Mouse (Mus musculus) embryonic facial prominence, embryonic 15.5 days (tissue): ENCODE measurements around the gene Fbxl21. TPM values are rescaled to one million over a fixed set of nuclear protein-coding genes. Genes with fewer than 3 reads are reported as not detected.

Experiments used
- ATAC-seq: fragments of 200-750 bp; cut with Nextera tagmentation; 2 replicates; pipeline ENCODE4 v1.8.0; 2017; ENCODE audit warnings: low read depth, moderate TSS enrichment; ENCODE audit not compliant: insufficient number of reproducible peaks, low FRiP score, low TSS enrichment
- H3K27ac ChIP-seq: fragments of 300-500 bp; sonication (generic); replicated peaks from 2 replicates; pipeline ENCODE4 v1.5.1; 2015; ENCODE audit warnings: mild to moderate bottlenecking, inconsistent platforms
- H3K27me3 ChIP-seq: fragments of 300-500 bp; sonication (generic); 2 replicates; pipeline ENCODE4 v1.6.1; 2015; ENCODE audit warnings: inconsistent platforms
- H3K36me3 ChIP-seq: fragments of 300-500 bp; sonication (generic); 2 replicates; pipeline ENCODE4 v1.6.1; 2015; ENCODE audit warnings: mild to moderate bottlenecking, inconsistent platforms
- H3K4me1 ChIP-seq: fragments of 300-500 bp; sonication (generic); 2 replicates; pipeline ENCODE4 v1.6.1; 2015; ENCODE audit warnings: inconsistent platforms
- H3K4me2 ChIP-seq: fragments of 300-500 bp; sonication (generic); replicated peaks from 2 replicates; pipeline ENCODE4 v1.6.1; 2015; ENCODE audit warnings: mild to moderate bottlenecking, inconsistent platforms
- H3K4me3 ChIP-seq: fragments of 300-500 bp; sonication (generic); replicated peaks from 2 replicates; pipeline ENCODE4 v1.5.1; 2015; ENCODE audit warnings: mild to moderate bottlenecking, inconsistent platforms
- H3K9ac ChIP-seq: fragments of 300-500 bp; sonication (generic); 2 replicates; pipeline ENCODE4 v1.6.1; 2015; ENCODE audit warnings: inconsistent platforms
- H3K9me3 ChIP-seq: fragments of 300-500 bp; sonication (generic); replicated peaks from 2 replicates; pipeline ENCODE4 v1.6.1; 2016; ENCODE audit warnings: inconsistent platforms
- WGBS: fragments of 180-500 bp; shearing (Covaris S2); methylation state at CpG from one replicate; pipeline ENCODE4 v1.1.7; 2015; 5-methylcytosine and 5-hydroxymethylcytosine counted together
- polyA plus RNA-seq: library from polyadenylated mRNA; unstranded; fragments of >200 nt; fragmentation: Nextera tagmentation; extraction: Ambion mirVana; gene quantifications from 2 replicates; pipeline ENCODE4 v1.2.1, GENCODE M21; 2015

The Fbxl21 gene
- polyA plus RNA-seq, 1 experiment from 2014 or later = 2.4 TPM

GRCm38 (mm10) chr13:56555957-56556356, 33.7 kb downstream of the Fbxl21 start:
- Histone ChIP-seq H3K4me1 (0 out of 2 replicates have a peak, but pooled peaks cover 3% of the 10 kb centered on the region), H3K9me3 (no peaks in the 10 kb centered on the region), H3K27me3 (no peaks in the 10 kb centered on the region), H3K4me2 (no peak overlapping the region), H3K9ac (no peak overlapping the region), H3K27ac (no peak overlapping the region), H3K36me3 (no peaks in the 10 kb centered on the region), H3K4me3 (no peak overlapping the region)
- WGBS = 2% methylated on average over 1 of the region's 1 CpGs
- no peak for ATAC-seq

- WGBS = 58% methylated on average over 3 of the region's 3 CpGs
- Histone ChIP-seq H3K27ac (no peak overlapping the region), H3K9ac (no peak overlapping the region), H3K4me2 (no peak overlapping the region), H3K27me3 (no peaks in the 10 kb centered on the region), H3K4me1 (0 out of 2 replicates have a peak, but pooled peaks cover 3% of the 10 kb centered on the region), H3K36me3 (no peaks in the 10 kb centered on the region), H3K4me3 (no peak overlapping the region), H3K9me3 (no peaks in the 10 kb centered on the region)
- no peak for ATAC-seq
Observed at GRCm38 (mm10) chr13:56556701-56557100, 34.4 kb downstream of the Fbxl21 start.

GRCm38 (mm10) chr13:56558811-56559210, 36.5 kb downstream of the Fbxl21 start:
- ATAC-seq = no peak
- no peak overlapping the region for H3K4me2 ChIP-seq

GRCm38 (mm10) chr13:56559841-56560370, 37.6 kb downstream of the Fbxl21 start:
- Histone ChIP-seq H3K4me2 (no peak overlapping the region), H3K4me1 (no peaks in the 10 kb centered on the region), H3K27me3 (no peaks in the 10 kb centered on the region), H3K4me3 (no peak overlapping the region), H3K9ac (no peak overlapping the region), H3K9me3 (no peaks in the 10 kb centered on the region), H3K36me3 (no peaks in the 10 kb centered on the region), H3K27ac (no peak overlapping the region)
- WGBS = 75% methylated on average over 6 of the region's 6 CpGs
- ATAC-seq = no peak

More at GRCm38 (mm10) chr13:56558811-56559210, 36.5 kb downstream of the Fbxl21 start:
- H3K4me3 ChIP-seq = no peak overlapping the region
- no peaks in the 10 kb centered on the region for H3K27me3 ChIP-seq
- no peaks in the 10 kb centered on the region for H3K9me3 ChIP-seq
- no peak overlapping the region for H3K9ac ChIP-seq
- 47% methylated on average over 3 of the region's 3 CpGs for whole genome bisulfite sequencing
- no peak overlapping the region for H3K27ac ChIP-seq
- no peaks in the 10 kb centered on the region for H3K36me3 ChIP-seq
- H3K4me1 ChIP-seq = 0 out of 2 replicates have a peak, but pooled peaks cover 3% of the 10 kb centered on the region

GRCm38 (mm10) chr13:56561129-56561528, 38.9 kb downstream of the Fbxl21 start:
- H3K4me2 ChIP-seq = no peak overlapping the region
- no peak overlapping the region for H3K27ac ChIP-seq
- no peaks in the 10 kb centered on the region for H3K9me3 ChIP-seq
- H3K36me3 ChIP-seq = no peaks in the 10 kb centered on the region
- ATAC-seq = no peak
- no peak overlapping the region for H3K4me3 ChIP-seq
- H3K4me1 ChIP-seq = peaks cover under 1% of the 10 kb centered on the region; the same call in 1 of the 2 replicates
- no peaks in the 10 kb centered on the region for H3K27me3 ChIP-seq
- no peak overlapping the region for H3K9ac ChIP-seq
- 56% methylated on average over 8 of the region's 8 CpGs for WGBS

- no peak for ATAC-seq
- Histone ChIP-seq H3K4me1 (peaks cover 6% of the 10 kb centered on the region), H3K9me3 (no peaks in the 10 kb centered on the region), H3K4me3 (no peak overlapping the region), H3K27ac (no peak overlapping the region), H3K36me3 (no peaks in the 10 kb centered on the region), H3K4me2 (no peak overlapping the region), H3K27me3 (no peaks in the 10 kb centered on the region), H3K9ac (no peak overlapping the region)
- WGBS = 33% methylated on average over 6 of the region's 6 CpGs
Observed at GRCm38 (mm10) chr13:56563075-56563474, 40.8 kb downstream of the Fbxl21 start.

- no peaks in the 10 kb centered on the region for H3K36me3 ChIP-seq
- no peaks in the 10 kb centered on the region for H3K27me3 ChIP-seq
- H3K4me2 ChIP-seq = no peak overlapping the region
- H3K9me3 ChIP-seq = no peaks in the 10 kb centered on the region
- no peak overlapping the region for H3K9ac ChIP-seq
- H3K27ac ChIP-seq = peak overlapping the region; percentile 17; the same call in 1 of the 2 replicates
- no peak overlapping the region for H3K4me3 ChIP-seq
- H3K4me1 ChIP-seq = peaks cover 6% of the 10 kb centered on the region
- 0 out of 2 replicates have a peak, but pooled peaks have one; percentile 15 for ATAC-seq
- 33% methylated on average over 10 of the region's 10 CpGs for WGBS
Observed at GRCm38 (mm10) chr13:56566336-56566735, 44.1 kb downstream of the Fbxl21 start.

- Histone ChIP-seq H3K4me1 (peaks cover 29% of the 10 kb centered on the region), H3K4me2 (no peak overlapping the region), H3K9me3 (no peaks in the 10 kb centered on the region), H3K4me3 (no peak overlapping the region), H3K27me3 (no peaks in the 10 kb centered on the region), H3K36me3 (no peaks in the 10 kb centered on the region), H3K27ac (no peak overlapping the region), H3K9ac (no peak overlapping the region)
- no peak for ATAC-seq
- WGBS = 82% methylated on average over 8 of the region's 8 CpGs
Observed at GRCm38 (mm10) chr13:56571645-56572044, 49.4 kb downstream of the Fbxl21 start.

- Histone ChIP-seq H3K27me3 (no peaks in the 10 kb centered on the region), H3K9ac (no peak overlapping the region), H3K4me2 (no peak overlapping the region), H3K9me3 (no peaks in the 10 kb centered on the region), H3K4me1 (peaks cover 30% of the 10 kb centered on the region), H3K36me3 (no peaks in the 10 kb centered on the region), H3K27ac (no peak overlapping the region), H3K4me3 (no peak overlapping the region)
- ATAC-seq = no peak
- 76% methylated on average over 4 of the region's 4 CpGs for WGBS
Observed at GRCm38 (mm10) chr13:56575074-56575473, 52.8 kb downstream of the Fbxl21 start.

- Histone ChIP-seq H3K27me3 (no peaks in the 10 kb centered on the region), H3K4me3 (no peak overlapping the region), H3K27ac (peak overlapping the region; percentile 78), H3K4me2 (no peak overlapping the region), H3K9me3 (no peaks in the 10 kb centered on the region), H3K4me1 (peaks cover 34% of the 10 kb centered on the region), H3K9ac (no peak overlapping the region), H3K36me3 (no peaks in the 10 kb centered on the region)
- 45% methylated on average over 12 of the region's 12 CpGs for WGBS
- 0 out of 2 replicates have a peak, but pooled peaks have one; percentile 52 for ATAC-seq
Observed at GRCm38 (mm10) chr13:56575701-56576321, 53.5 kb downstream of the Fbxl21 start.

- Histone ChIP-seq H3K27ac (no peak overlapping the region), H3K4me2 (no peak overlapping the region), H3K9me3 (no peaks in the 10 kb centered on the region), H3K27me3 (no peaks in the 10 kb centered on the region), H3K36me3 (no peaks in the 10 kb centered on the region), H3K4me1 (peaks cover 44% of the 10 kb centered on the region), H3K9ac (no peak overlapping the region), H3K4me3 (no peak overlapping the region)
- WGBS = 71% methylated on average over 5 of the region's 5 CpGs
- no peak for ATAC-seq
Observed at GRCm38 (mm10) chr13:56578097-56578496, 55.8 kb downstream of the Fbxl21 start.

- Histone ChIP-seq H3K9ac (no peak overlapping the region), H3K27ac (peak overlapping the region; percentile 91; the same call in 1 of the 2 replicates), H3K4me3 (no peak overlapping the region), H3K4me2 (no peak overlapping the region), H3K9me3 (no peaks in the 10 kb centered on the region), H3K4me1 (peaks cover 40% of the 10 kb centered on the region), H3K36me3 (no peaks in the 10 kb centered on the region), H3K27me3 (no peaks in the 10 kb centered on the region)
- no peak for ATAC-seq
- 70% methylated on average over 5 of the region's 5 CpGs for WGBS
Observed at GRCm38 (mm10) chr13:56580450-56580849, 58.2 kb downstream of the Fbxl21 start.
